Mouse (Mus musculus): ENCODE data around the gene Otogl.

DNA sequence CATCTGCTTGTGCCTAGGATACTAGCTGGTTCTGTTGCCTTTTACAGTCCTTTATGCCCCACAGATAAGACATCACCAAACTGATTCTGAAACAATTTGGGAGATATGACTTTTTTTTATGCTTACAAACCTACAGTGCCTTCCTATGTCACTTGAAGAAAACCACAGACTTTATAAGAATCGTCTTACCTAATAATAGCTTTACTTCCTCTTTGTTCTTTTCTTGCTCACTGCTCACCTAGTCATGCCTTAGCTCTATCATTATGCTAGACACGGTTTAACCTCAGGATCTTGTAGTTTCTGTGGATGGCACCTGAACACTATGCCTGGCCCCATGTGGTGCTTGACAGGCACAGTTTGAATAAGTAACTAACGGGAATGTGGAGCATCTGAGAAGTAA, 119.4 kb downstream of the Otogl start:
- TF ChIP-seq POLR2A (IDR thresholded peaks at IDR 0.05; ENCODE audit: borderline replicate concordance, low read depth, low read length) (no peak), CTCF (IDR thresholded peaks at IDR 0.05; ENCODE audit: low read depth, low read length) (no peak)

All from bone marrow macrophage, adult 2 months (primary cell).